Mouse (Mus musculus): ENCODE results near the gene Gnpat.

The Gnpat gene

DNA sequence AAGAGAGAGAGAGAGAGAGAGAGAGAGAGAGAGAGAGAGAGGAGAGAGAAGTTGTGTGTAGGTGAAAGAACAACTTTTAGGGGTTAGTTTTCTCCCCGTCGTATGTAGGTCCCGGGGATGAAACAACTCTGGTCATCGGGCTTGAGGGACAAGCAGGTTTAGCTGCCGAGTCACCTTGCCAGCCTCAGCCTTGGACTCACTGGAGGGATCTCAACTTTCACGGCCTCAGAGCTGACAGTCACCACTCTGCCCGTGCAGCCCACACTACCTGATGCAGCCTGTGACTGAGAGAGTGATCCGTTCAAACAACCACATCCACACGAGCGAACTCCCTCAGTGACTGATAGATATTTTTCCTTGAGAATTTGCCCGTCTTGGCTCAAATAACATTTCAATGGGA lies 66.2 kb downstream of the Gnpat start:
- H3K4me3 ChIP-seq (replicated peaks; ENCODE audit: low read length): no peak overlapping the region
- TF ChIP-seq POU5F1 (IDR thresholded peaks at IDR 0.05; ENCODE audit: borderline replicate concordance, low read length): no peak
- no peak for TF ChIP-seq CTCF (conservative IDR thresholded peaks at IDR 0.05; ENCODE audit: low read length)
- no peak for TF ChIP-seq NANOG (IDR thresholded peaks at IDR 0.05; ENCODE audit: borderline replicate concordance, low read length)
- H3K36me3 ChIP-seq (ENCODE audit: insufficient read depth, low read length): peaks cover 27% of the 10 kb centered on the region
- H3K27me3 ChIP-seq (ENCODE audit: insufficient read depth, low read length): no peaks in the 10 kb centered on the region
- H3K4me1 ChIP-seq (replicated peaks; ENCODE audit: low read depth, low read length): peaks cover 15% of the 10 kb centered on the region
- peaks cover 5% of the 10 kb centered on the region for H3K9me3 ChIP-seq (ENCODE audit: low read length)

DNA sequence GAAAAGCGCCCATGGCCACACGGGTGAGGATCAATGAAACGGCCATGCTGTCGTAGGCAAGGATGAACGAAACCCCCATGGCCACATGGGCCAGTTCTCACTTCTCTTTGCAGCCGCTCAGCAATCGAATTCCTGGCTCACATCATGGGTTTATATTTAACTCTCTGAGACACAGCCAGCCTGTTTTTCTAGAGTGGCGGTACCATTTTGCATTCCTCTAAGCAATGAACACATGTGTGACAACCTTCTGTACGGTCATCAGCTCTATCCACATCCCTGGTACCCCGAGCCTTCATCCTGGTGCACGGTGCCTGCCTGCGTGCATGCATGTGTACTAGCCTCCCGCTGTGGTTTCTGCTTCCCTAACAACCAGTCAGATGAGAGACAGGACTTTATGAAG lies 67.3 kb downstream of the Gnpat start:
- Histone ChIP-seq H3K4me1 (replicated peaks; ENCODE audit: low read depth, low read length) (peaks cover 9% of the 10 kb centered on the region), H3K4me3 (replicated peaks; ENCODE audit: low read length) (no peak overlapping the region), H3K36me3 (ENCODE audit: insufficient read depth, low read length) (peaks cover 27% of the 10 kb centered on the region), H3K27me3 (ENCODE audit: insufficient read depth, low read length) (no peaks in the 10 kb centered on the region), H3K9me3 (ENCODE audit: low read length) (peaks cover 11% of the 10 kb centered on the region)
- TF ChIP-seq NANOG (IDR thresholded peaks at IDR 0.05; ENCODE audit: borderline replicate concordance, low read length): no peak
- no peak for TF ChIP-seq POU5F1 (IDR thresholded peaks at IDR 0.05; ENCODE audit: borderline replicate concordance, low read length)
- TF ChIP-seq CTCF (conservative IDR thresholded peaks at IDR 0.05; ENCODE audit: low read length): no peak

DNA sequence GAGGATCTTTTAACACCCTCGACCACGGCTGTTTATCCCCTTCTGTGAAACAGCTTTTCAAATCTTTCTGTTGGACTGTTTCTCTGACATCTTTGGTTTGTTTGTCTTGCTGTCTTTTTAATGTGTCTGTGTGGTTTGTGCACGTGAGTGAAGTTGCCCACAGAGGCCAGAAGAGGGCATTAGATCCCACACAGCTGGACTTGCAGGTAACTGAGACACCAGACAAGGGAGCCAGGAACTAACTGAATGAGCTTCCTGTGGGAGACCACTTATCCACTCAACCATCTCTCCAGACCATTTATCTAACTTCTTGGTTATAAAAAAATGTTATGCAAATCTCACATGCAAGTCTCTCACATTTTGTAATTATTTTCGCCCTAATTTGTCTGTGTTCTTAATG lies 67.8 kb downstream of the Gnpat start:
- no peak overlapping the region for H3K4me3 ChIP-seq (replicated peaks; ENCODE audit: low read length)
- TF ChIP-seq NANOG (IDR thresholded peaks at IDR 0.05; ENCODE audit: borderline replicate concordance, low read length) (no peak), POU5F1 (IDR thresholded peaks at IDR 0.05; ENCODE audit: borderline replicate concordance, low read length) (no peak), CTCF (conservative IDR thresholded peaks at IDR 0.05; ENCODE audit: low read length) (peak; percentile 36)
- H3K36me3 ChIP-seq (ENCODE audit: insufficient read depth, low read length): peaks cover 24% of the 10 kb centered on the region
- no peaks in the 10 kb centered on the region for H3K27me3 ChIP-seq (ENCODE audit: insufficient read depth, low read length)
- peaks cover 11% of the 10 kb centered on the region for H3K9me3 ChIP-seq (ENCODE audit: low read length)
- H3K4me1 ChIP-seq (replicated peaks; ENCODE audit: low read depth, low read length): peaks cover 4% of the 10 kb centered on the region

DNA sequence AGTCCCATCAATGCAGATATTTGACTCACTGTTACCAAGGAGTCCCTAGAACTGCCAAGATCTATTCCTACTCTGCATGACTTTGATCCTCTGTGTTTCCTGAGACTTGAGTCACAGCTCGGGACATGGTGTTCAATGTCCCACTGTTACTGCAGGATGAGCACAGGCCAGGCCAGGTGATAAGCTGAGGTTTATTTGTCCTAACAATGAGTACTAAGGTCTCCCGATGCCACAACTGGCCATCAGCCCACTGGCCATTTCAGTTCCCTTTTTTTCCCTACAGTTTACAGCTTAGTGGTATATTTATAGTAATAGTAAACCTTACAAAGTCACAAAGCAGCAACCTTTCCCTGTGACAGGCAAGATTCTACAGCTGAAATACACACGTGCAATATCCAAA lies 69.6 kb downstream of the Gnpat start:
- no peaks in the 10 kb centered on the region for H3K27me3 ChIP-seq (ENCODE audit: insufficient read depth, low read length)
- H3K36me3 ChIP-seq (ENCODE audit: insufficient read depth, low read length): peaks cover 10% of the 10 kb centered on the region; the same call in 1 of the 2 replicates
- TF ChIP-seq POU5F1 (IDR thresholded peaks at IDR 0.05; ENCODE audit: borderline replicate concordance, low read length) (no peak), NANOG (IDR thresholded peaks at IDR 0.05; ENCODE audit: borderline replicate concordance, low read length) (no peak), CTCF (conservative IDR thresholded peaks at IDR 0.05; ENCODE audit: low read length) (no peak)
- no peaks in the 10 kb centered on the region; the same call in 1 of the 2 replicates for H3K4me1 ChIP-seq (replicated peaks; ENCODE audit: low read depth, low read length)
- peaks cover 11% of the 10 kb centered on the region for H3K9me3 ChIP-seq (ENCODE audit: low read length)
- H3K4me3 ChIP-seq (replicated peaks; ENCODE audit: low read length): no peak overlapping the region

DNA sequence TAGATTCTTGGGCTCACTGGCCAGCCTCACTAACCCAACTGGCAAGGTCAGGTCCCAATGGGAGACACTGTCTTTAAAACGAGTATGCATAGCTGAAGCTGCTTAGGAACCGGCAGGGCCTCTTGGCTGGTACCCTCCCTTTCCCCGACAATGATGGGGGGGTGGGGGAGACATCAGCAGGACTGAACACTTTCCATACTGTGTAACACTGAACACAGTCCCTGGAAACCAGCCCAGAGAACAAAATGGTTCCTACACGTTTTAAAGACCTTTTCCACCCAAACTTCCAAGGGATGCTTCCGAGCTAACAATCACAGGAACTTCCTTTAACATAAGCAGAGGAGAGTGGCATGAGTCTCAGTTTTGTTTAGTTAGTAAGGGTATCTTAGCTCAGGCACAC lies 72.3 kb downstream of the Gnpat start:
- no peak overlapping the region for H3K4me3 ChIP-seq (replicated peaks; ENCODE audit: low read length)
- TF ChIP-seq NANOG (IDR thresholded peaks at IDR 0.05; ENCODE audit: borderline replicate concordance, low read length) (no peak), CTCF (conservative IDR thresholded peaks at IDR 0.05; ENCODE audit: low read length) (no peak), POU5F1 (IDR thresholded peaks at IDR 0.05; ENCODE audit: borderline replicate concordance, low read length) (no peak)
- peaks cover 19% of the 10 kb centered on the region for H3K36me3 ChIP-seq (ENCODE audit: insufficient read depth, low read length)
- peaks cover 7% of the 10 kb centered on the region; the same call in 1 of the 2 replicates for H3K4me1 ChIP-seq (replicated peaks; ENCODE audit: low read depth, low read length)
- peaks cover 11% of the 10 kb centered on the region for H3K9me3 ChIP-seq (ENCODE audit: low read length)
- H3K27me3 ChIP-seq (ENCODE audit: insufficient read depth, low read length): no peaks in the 10 kb centered on the region

DNA sequence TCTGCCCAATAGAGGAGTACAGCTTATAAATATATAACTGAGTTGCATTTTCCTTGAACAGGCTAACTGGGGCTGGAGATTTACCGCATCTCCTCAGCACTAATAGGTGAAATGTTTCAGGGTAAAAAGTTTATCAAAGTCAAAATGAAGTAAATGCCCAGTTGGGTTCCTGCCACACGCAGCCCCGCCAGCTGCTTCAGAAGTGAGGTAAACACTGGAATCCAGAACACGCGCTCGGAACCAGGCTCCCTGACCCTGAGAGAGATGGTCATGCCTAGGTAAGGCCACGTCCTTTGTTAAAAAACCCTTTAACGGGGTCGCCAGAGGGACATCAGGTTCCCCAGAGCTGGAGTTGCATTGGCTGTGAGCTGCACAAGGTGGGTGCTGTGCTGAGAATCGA lies 73.9 kb downstream of the Gnpat start:
- no peak overlapping the region for H3K4me3 ChIP-seq (replicated peaks; ENCODE audit: low read length)
- peaks cover 11% of the 10 kb centered on the region for H3K4me1 ChIP-seq (replicated peaks; ENCODE audit: low read depth, low read length)
- H3K9me3 ChIP-seq (ENCODE audit: low read length): peaks cover 11% of the 10 kb centered on the region
- TF ChIP-seq POU5F1 (IDR thresholded peaks at IDR 0.05; ENCODE audit: borderline replicate concordance, low read length): no peak
- TF ChIP-seq NANOG (IDR thresholded peaks at IDR 0.05; ENCODE audit: borderline replicate concordance, low read length): no peak
- no peak for TF ChIP-seq CTCF (conservative IDR thresholded peaks at IDR 0.05; ENCODE audit: low read length)
- peaks cover 31% of the 10 kb centered on the region for H3K36me3 ChIP-seq (ENCODE audit: insufficient read depth, low read length)
- no peaks in the 10 kb centered on the region for H3K27me3 ChIP-seq (ENCODE audit: insufficient read depth, low read length)

DNA sequence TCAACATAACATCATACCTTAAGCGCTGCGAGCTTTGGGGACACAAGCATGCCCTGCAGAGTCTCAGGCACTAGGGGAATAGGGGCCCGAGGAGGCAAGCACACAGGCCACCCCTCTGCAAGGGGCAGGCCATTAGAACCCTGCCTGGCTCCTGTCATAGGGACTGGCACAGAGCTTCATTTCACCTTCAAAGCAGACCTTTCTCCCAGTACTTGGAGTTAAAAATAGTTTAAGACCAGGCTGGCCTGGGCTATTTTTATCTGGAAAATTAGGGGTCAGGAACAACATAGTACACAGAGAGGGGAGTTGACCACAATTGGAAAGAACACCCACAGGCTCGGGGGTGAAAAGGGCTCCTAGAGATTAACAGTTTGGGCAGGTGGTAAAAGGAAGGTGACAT lies 74.5 kb downstream of the Gnpat start:
- Histone ChIP-seq H3K4me1 (replicated peaks; ENCODE audit: low read depth, low read length) (peaks cover 14% of the 10 kb centered on the region), H3K27me3 (ENCODE audit: insufficient read depth, low read length) (no peaks in the 10 kb centered on the region), H3K36me3 (ENCODE audit: insufficient read depth, low read length) (peaks cover 33% of the 10 kb centered on the region), H3K4me3 (replicated peaks; ENCODE audit: low read length) (no peak overlapping the region), H3K9me3 (ENCODE audit: low read length) (peaks cover 11% of the 10 kb centered on the region)
- TF ChIP-seq POU5F1 (IDR thresholded peaks at IDR 0.05; ENCODE audit: borderline replicate concordance, low read length): no peak
- no peak for TF ChIP-seq NANOG (IDR thresholded peaks at IDR 0.05; ENCODE audit: borderline replicate concordance, low read length)
- no peak for TF ChIP-seq CTCF (conservative IDR thresholded peaks at IDR 0.05; ENCODE audit: low read length)
